Mouse (Mus musculus) heart, embryonic 16.5 days (tissue): ENCODE measurements around the gene Sema6d. TPM values are rescaled to one million over a fixed set of nuclear protein-coding genes. Genes with fewer than 3 reads are reported as not detected.

Source experiments
- ATAC-seq: fragments of 200-750 bp; cut with Nextera tagmentation; replicated peaks from 2 replicates; pipeline ENCODE4 v1.8.0; 2017; ENCODE audit warnings: moderate number of reproducible peaks; ENCODE audit not compliant: insufficient read depth, low FRiP score; ENCODE audit errors: extremely low read depth
- H3K27ac ChIP-seq: fragments of 300-500 bp; sonication (generic); 2 replicates; pipeline ENCODE4 v1.5.1; 2014; ENCODE audit warnings: mild to moderate bottlenecking, low read length, control low read depth, moderate library complexity
- H3K27me3 ChIP-seq: fragments of 300-500 bp; sonication (generic); 2 replicates; pipeline ENCODE4 v1.6.1; 2014; ENCODE audit warnings: low read length, mixed read lengths; ENCODE audit not compliant: control insufficient read depth, insufficient read depth
- H3K36me3 ChIP-seq: fragments of 300-500 bp; sonication (generic); 2 replicates; pipeline ENCODE4 v1.6.1; 2014; ENCODE audit not compliant: control insufficient read depth, insufficient read depth
- H3K4me1 ChIP-seq: fragments of 300-500 bp; sonication (generic); 2 replicates; pipeline ENCODE4 v1.6.1; 2014; ENCODE audit warnings: low read length, mixed read lengths; ENCODE audit not compliant: control insufficient read depth, insufficient read depth
- H3K4me2 ChIP-seq: fragments of 300-500 bp; sonication (generic); 2 replicates; pipeline ENCODE4 v1.6.1; 2014; ENCODE audit warnings: low read depth, mild to moderate bottlenecking, control low read depth, low read length
- H3K4me3 ChIP-seq: fragments of 300-500 bp; sonication (generic); 2 replicates; pipeline ENCODE4 v1.5.1; 2014; ENCODE audit warnings: mild to moderate bottlenecking, control low read depth, low read length
- H3K9ac ChIP-seq: fragments of 300-500 bp; sonication (generic); 2 replicates; pipeline ENCODE4 v1.6.1; 2014; ENCODE audit warnings: low read length, control low read depth
- H3K9me3 ChIP-seq: fragments of 300-500 bp; sonication (generic); replicated peaks from 2 replicates; pipeline ENCODE4 v1.6.1; 2016; ENCODE audit warnings: low read length; ENCODE audit not compliant: control insufficient read depth
- WGBS: fragments of 180-500 bp; shearing (Covaris S2); extraction: QIAGEN DNeasy Blood & Tissue Kit; methylation state at CpG from one replicate; pipeline ENCODE4 v1.1.7; 2014; 5-methylcytosine and 5-hydroxymethylcytosine counted together
- polyA plus RNA-seq: library from polyadenylated mRNA; unstranded; fragments of >200 nt; fragmentation: Nextera tagmentation; extraction: Ambion mirVana; gene quantifications from 2 replicates; pipeline ENCODE4 v1.2.1, GENCODE M21; 2015

Sema6d gene
- polyA plus RNA-seq, 1 experiment from 2014 or later = 17.8 TPM

DNA sequence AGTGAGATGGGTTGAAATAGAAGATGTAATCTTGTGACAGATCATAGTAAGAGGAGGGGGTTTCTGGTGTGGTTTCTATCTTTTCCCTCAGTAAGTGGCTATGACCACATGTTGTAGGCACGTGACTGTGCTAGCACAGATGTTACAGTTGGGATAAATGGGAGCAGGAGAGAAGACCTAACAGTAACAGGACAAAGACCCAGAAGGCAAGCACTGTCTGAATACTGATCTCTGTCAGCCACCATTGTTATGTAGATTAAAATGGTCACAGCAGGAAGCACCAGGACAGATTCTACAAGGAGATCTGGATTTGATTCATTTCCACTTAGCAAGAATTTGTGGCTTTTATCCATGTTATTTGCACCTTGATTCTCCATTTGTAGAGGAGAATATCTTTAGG is 55.8 kb downstream of the Sema6d start:
- H3K36me3 ChIP-seq = no peaks in the 10 kb centered on the region
- no peaks in the 10 kb centered on the region for H3K27me3 ChIP-seq
- no peaks in the 10 kb centered on the region for H3K9me3 ChIP-seq
- H3K4me1 ChIP-seq = no peaks in the 10 kb centered on the region
- no peak overlapping the region for H3K27ac ChIP-seq
- H3K4me3 ChIP-seq = no peak overlapping the region
- H3K9ac ChIP-seq = no peak overlapping the region
- no peak for ATAC-seq
- no peak overlapping the region for H3K4me2 ChIP-seq
- 55% methylated on average over 1 of the region's 1 CpGs for WGBS

DNA sequence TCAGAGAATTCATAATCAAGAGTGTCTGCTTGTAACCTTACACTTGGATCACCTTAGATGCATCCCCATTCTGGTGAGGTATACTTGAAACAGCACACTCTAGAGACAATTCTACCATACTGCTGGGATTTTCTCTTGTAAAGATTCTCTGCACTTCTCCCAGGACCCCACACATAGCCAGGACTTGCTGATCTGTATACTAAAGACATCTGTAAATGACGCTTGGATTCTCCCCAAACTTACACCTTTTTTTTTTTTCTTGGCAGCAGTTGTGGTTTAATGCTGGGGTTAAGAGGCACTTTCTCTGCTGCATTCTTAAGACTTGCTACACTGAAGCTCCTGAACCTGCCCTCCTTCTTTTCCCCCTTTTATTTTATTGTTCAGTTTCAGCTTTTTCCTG is 68.4 kb downstream of the Sema6d start:
- WGBS = 40% methylated on average over 1 of the region's 1 CpGs
- no peaks in the 10 kb centered on the region for H3K4me1 ChIP-seq
- H3K27ac ChIP-seq = no peak overlapping the region
- H3K9me3 ChIP-seq = no peaks in the 10 kb centered on the region
- H3K9ac ChIP-seq = no peak overlapping the region
- H3K4me3 ChIP-seq = no peak overlapping the region
- no peaks in the 10 kb centered on the region for H3K36me3 ChIP-seq
- ATAC-seq = no peak
- H3K4me2 ChIP-seq = no peak overlapping the region
- no peaks in the 10 kb centered on the region for H3K27me3 ChIP-seq

DNA sequence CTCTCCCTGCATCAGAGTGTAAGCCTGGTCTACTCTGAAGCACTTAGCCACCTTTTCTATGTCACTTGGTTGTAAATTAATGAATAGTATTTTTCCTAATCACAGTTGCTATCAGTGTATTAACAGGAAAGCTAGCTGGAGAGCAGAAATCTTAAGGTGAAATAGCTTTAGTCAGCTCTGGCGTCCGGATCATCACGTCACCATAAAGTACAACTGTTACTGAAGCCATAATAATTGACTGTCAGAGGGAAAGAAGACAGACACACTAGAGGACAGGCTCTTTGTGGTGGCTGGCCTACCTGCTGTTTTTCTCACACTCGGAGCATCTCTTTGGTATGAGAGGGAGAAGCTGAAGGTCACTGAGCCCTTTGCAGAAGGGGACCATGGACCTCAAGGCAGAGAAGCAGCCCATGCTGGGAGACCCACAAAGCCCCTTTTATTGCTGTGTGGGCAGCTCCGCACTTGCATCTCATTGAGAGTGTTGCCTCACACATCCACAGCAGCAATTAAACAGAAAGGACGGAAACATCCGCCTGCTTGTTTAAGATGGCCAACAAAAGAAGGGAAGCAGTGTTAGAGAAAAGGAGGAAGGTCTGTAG is 72.3 kb downstream of the Sema6d start:
- no peak overlapping the region for H3K27ac ChIP-seq
- no peak overlapping the region for H3K4me2 ChIP-seq
- H3K4me3 ChIP-seq = no peak overlapping the region
- H3K27me3 ChIP-seq = no peaks in the 10 kb centered on the region
- no peaks in the 10 kb centered on the region for H3K36me3 ChIP-seq
- H3K4me1 ChIP-seq = no peaks in the 10 kb centered on the region
- WGBS = 69% methylated on average over 7 of the region's 7 CpGs
- H3K9ac ChIP-seq = no peak overlapping the region
- no peak for ATAC-seq
- no peaks in the 10 kb centered on the region for H3K9me3 ChIP-seq

DNA sequence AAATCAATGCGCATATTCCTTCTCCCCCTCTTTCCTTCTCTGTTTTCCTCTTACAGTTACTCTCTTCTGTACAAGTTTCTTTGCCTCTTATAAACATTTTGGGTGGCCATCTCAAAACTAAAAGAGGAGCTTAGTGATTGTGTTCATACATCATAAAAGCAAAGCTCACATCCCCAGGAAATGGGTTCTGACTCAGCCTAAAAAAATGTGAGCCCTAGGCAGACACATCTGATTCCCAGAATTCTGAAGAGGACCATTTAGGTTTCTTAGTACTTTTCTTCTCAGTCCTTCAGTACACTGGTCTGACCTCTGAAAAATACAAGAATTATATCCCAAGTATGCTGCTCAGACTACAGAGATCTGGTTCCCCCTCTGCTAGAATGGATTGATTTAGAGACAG is 78.6 kb downstream of the Sema6d start:
- no peaks in the 10 kb centered on the region for H3K36me3 ChIP-seq
- ATAC-seq = no peak
- no peak overlapping the region for H3K9ac ChIP-seq
- H3K27ac ChIP-seq = no peak overlapping the region
- no peak overlapping the region for H3K4me3 ChIP-seq
- H3K9me3 ChIP-seq = no peaks in the 10 kb centered on the region
- H3K27me3 ChIP-seq = no peaks in the 10 kb centered on the region
- WGBS = 92% methylated on average over 1 of the region's 1 CpGs
- no peaks in the 10 kb centered on the region for H3K4me1 ChIP-seq
- no peak overlapping the region for H3K4me2 ChIP-seq

DNA sequence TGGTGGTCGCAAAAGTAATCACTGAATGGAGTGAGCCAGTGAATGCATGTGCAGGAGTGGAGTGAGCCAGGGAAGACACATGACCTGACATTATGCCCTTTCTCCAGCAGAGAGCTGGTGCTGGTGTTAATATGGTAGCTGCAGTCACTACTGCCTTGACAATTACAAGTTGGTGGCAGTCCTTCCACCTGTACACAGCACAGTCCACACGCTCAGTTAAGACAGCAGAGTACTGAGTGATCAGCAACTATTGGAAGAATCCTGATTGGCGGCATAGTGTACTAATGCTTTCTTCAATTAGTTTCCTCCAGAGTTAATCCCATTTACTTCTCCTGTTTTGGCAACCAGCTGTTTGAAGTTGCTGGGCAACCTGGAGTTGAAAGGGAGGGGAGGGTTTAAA is 81.9 kb downstream of the Sema6d start:
- Histone ChIP-seq H3K4me3 (no peak overlapping the region), H3K27me3 (no peaks in the 10 kb centered on the region), H3K27ac (no peak overlapping the region), H3K4me1 (no peaks in the 10 kb centered on the region), H3K4me2 (no peak overlapping the region), H3K9ac (no peak overlapping the region), H3K36me3 (no peaks in the 10 kb centered on the region), H3K9me3 (no peaks in the 10 kb centered on the region)
- no peak for ATAC-seq
- 82% methylated on average over 3 of the region's 3 CpGs for WGBS

DNA sequence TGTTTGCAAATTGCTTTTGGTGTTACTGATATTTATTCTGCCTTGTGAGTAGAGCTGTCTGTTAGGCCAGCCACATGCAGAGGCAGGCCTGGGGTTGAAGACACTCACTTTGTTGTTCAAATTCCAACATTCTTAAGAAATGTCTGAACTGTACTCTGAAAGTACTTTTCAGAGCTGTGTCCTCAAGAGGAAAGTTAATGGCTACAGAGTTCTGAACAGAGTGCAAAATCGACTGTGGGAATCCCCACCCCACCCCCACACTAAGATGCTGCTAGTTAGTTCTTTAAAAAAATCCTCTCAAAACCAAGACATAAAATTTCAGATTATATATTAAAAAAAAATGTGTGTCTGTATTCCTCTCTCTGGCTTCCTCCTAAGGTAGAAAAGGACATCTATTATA is 86.5 kb downstream of the Sema6d start:
- H3K9me3 ChIP-seq = no peaks in the 10 kb centered on the region
- ATAC-seq = no peak
- no peak overlapping the region for H3K9ac ChIP-seq
- 31% methylated on average over 1 of the region's 1 CpGs for WGBS
- no peak overlapping the region for H3K4me3 ChIP-seq
- no peaks in the 10 kb centered on the region for H3K4me1 ChIP-seq
- H3K4me2 ChIP-seq = no peak overlapping the region
- no peak overlapping the region for H3K27ac ChIP-seq
- no peaks in the 10 kb centered on the region for H3K36me3 ChIP-seq
- H3K27me3 ChIP-seq = no peaks in the 10 kb centered on the region

DNA sequence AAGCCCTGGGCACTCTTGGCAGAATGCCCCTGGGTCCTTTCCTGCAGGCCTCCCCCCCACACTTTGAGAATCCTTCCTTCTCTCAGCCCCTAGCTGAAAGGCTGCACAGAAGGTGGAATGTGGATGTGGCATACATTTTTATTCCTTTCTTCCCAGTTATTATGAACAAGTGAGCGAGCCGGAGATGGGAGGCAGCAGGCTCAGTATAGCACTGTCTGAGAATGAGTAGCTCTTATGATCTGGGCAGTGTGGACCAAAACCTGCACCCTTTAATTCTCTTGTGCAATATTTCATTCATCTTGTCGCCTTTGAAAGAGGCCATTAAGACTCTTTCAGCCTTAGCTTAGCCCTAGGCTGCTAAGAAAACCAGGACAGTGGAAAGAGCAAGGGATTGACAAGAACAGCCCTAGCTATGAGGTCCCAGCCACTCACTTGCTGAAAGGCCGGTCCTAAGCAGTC is 87.0 kb downstream of the Sema6d start:
- ATAC-seq = no peak
- H3K27ac ChIP-seq = no peak overlapping the region
- no peaks in the 10 kb centered on the region for H3K4me1 ChIP-seq
- no peaks in the 10 kb centered on the region for H3K27me3 ChIP-seq
- no peak overlapping the region for H3K9ac ChIP-seq
- H3K36me3 ChIP-seq = no peaks in the 10 kb centered on the region
- H3K9me3 ChIP-seq = no peaks in the 10 kb centered on the region
- no peak overlapping the region for H3K4me3 ChIP-seq
- no peak overlapping the region for H3K4me2 ChIP-seq
- 79% methylated on average over 4 of the region's 4 CpGs for WGBS

DNA sequence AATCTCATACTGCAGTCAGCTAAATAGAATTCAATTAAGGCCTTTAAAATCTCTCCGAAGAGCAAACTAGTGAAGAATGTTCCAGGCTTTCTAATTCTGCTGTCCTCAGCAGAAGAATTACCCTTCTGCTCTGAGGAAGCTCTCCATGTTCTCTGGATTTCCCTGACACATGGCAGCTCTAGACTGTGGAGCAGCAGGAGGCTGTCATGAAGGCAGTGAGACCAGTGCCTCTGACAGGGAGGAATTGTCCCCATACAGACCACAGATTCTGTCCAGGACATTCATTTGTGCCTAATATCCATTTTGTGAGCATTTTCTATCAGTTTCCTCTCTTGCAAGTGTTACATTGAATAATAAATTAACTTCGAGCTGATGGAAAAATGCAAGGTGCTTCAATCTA is 99.5 kb downstream of the Sema6d start:
- 81% methylated on average over 2 of the region's 2 CpGs for WGBS
- ATAC-seq = no peak
- Histone ChIP-seq H3K9me3 (0 out of 2 replicates have a peak, but pooled peaks cover 2% of the 10 kb centered on the region), H3K9ac (no peak overlapping the region), H3K4me1 (peaks cover 2% of the 10 kb centered on the region; the same call in 1 of the 2 replicates), H3K36me3 (no peaks in the 10 kb centered on the region), H3K4me3 (no peak overlapping the region), H3K27ac (no peak overlapping the region), H3K4me2 (no peak overlapping the region), H3K27me3 (no peaks in the 10 kb centered on the region)

DNA sequence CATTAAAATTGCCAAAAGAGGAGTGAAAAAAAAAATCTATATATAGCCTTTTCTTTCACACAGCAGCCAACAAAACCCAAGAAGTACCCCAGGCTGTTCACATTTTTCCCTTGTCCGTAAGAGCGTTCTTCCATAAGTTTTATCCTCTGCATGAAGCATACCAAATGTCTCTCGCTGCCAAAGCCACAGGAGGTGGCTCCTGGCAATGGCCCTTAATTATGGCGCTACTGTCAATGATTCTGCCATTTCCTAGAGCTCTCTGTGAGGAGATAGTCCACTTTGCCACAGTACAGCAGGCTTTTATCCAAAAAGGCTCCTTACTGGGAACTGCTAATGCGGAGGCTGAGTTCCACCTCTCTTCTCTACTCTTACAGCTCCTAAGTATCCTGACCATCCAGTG is 104.3 kb downstream of the Sema6d start:
- no peaks in the 10 kb centered on the region for H3K9me3 ChIP-seq
- 86% methylated on average over 5 of the region's 5 CpGs for WGBS

More for the DNA sequence above, 104.3 kb downstream of the Sema6d start:
- H3K4me3 ChIP-seq = no peak overlapping the region
- no peaks in the 10 kb centered on the region for H3K27me3 ChIP-seq
- no peak overlapping the region for H3K9ac ChIP-seq
- H3K36me3 ChIP-seq = no peaks in the 10 kb centered on the region
- no peak overlapping the region for H3K27ac ChIP-seq
- no peak overlapping the region for H3K4me2 ChIP-seq
- no peaks in the 10 kb centered on the region for H3K4me1 ChIP-seq
- no peak for ATAC-seq
